Mouse (Mus musculus) C2C12 (cell line): ENCODE measurements around the gene Mtfp1.

ENCODE experiments used
- CTCF ChIP-seq: IDR thresholded peaks from one replicate; pipeline ENCODE4 v1.5.1; 2011; ENCODE audit not compliant: control insufficient read depth, insufficient read depth, insufficient read length
- MAX ChIP-seq: IDR thresholded peaks from one replicate; pipeline ENCODE4 v1.6.1; 2011; ENCODE audit warnings: mild to moderate bottlenecking, control low read depth

DNA sequence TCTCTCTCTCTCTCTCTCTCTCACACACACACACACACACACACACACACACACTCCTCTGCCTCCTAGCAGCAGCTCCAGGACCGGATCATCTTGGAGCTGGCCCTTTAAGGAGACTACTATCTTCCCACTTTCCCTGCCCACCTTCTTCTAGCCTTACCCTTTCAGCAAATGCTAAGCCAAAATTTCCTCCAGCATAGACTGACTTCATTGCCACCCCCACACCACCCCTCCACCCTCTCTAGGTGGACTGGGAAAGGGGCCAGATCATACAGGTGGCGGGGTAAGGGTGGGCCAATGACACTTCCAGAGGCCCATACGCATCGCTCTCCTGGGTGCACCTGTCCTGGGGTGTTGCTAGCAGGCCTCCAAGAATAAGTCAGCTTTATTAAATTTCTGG, 20.2 kb upstream of the Mtfp1 start:
- TF ChIP-seq CTCF (no peak), MAX (no peak)
